Mouse (Mus musculus) kidney, adult 2 months (tissue): ENCODE results near the gene Dpp6.

Experiments
- CTCF ChIP-seq: fragments of 200-500 bp; conservative IDR thresholded peaks from 2 replicates; pipeline ENCODE4 v1.5.1; 2011; ENCODE audit warnings: low read depth, mild to moderate bottlenecking, control low read depth, low read length, moderate library complexity, mixed read lengths; ENCODE audit not compliant: insufficient read depth, insufficient read length
- POLR2A ChIP-seq: fragments of 200-500 bp; IDR thresholded peaks from one replicate; pipeline ENCODE4 v1.6.1; 2011; ENCODE audit warnings: low read depth, low read length, control low read depth

DNA sequence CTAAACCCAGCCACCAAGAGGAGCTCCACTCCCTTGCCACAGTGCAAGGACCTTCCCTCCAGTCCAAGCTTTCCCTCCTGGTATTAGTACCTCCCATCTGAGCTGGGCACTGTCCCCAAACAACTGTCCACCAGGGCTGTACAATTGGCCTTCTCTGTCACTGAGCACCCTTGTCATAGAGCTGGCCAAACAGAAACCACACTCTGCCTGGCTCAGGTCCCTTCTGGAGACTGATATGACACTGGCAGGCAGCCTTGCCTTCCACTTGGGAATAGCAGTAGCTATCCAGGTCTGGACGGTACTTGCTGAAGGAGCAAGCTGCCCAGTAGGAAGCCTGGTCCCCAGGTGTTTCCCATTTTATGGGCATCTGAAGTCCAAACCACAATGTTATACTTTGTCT lies 806.9 kb downstream of the Dpp6 start:
- no peak for TF ChIP-seq CTCF
- no peak for TF ChIP-seq POLR2A
